Mouse (Mus musculus) bone marrow macrophage, adult 2 months (primary cell): ENCODE data around the gene 1700029P11Rik.

Source experiments
- CTCF ChIP-seq: IDR thresholded peaks from 2 replicates; pipeline ENCODE4 v1.5.1; 2012; ENCODE audit warnings: low read depth, mild to moderate bottlenecking, low read length, moderate library complexity
- POLR2A ChIP-seq: IDR thresholded peaks from 2 replicates; pipeline ENCODE4 v1.6.1; 2012; ENCODE audit warnings: mild to moderate bottlenecking, low read depth, low read length, borderline replicate concordance

- TF ChIP-seq CTCF (no peak), POLR2A (no peak)
Observed at GRCm38 (mm10) chr15:81952310-81952709, 28.0 kb upstream of the 1700029P11Rik start.
